Mouse (Mus musculus) cerebellum, adult 2 months (tissue): ENCODE results near the gene Slc35e3.

ENCODE experiments used
- CTCF ChIP-seq: fragments of 200-500 bp; IDR thresholded peaks from 2 replicates; pipeline ENCODE4 v1.5.1; 2011; ENCODE audit warnings: low read depth, mild to moderate bottlenecking, control low read depth, low read length, moderate library complexity, borderline replicate concordance; ENCODE audit not compliant: insufficient read depth
- POLR2A ChIP-seq: fragments of 200-500 bp; IDR thresholded peaks from 2 replicates; pipeline ENCODE4 v1.6.1; 2011; ENCODE audit warnings: low read length, control low read depth, borderline replicate concordance; ENCODE audit not compliant: insufficient read depth

- TF ChIP-seq POLR2A (no peak), CTCF (no peak)
Observed at GRCm38 (mm10) chr10:117729139-117729814, 16.9 kb downstream of the Slc35e3 start.
